Mouse (Mus musculus) hematopoietic stem cell, adult 5-6 weeks (primary cell): ENCODE measurements around the gene 1190005I06Rik. TPM values are rescaled to one million over a fixed set of nuclear protein-coding genes. Genes with fewer than 3 reads are reported as not detected.

Experiments used
- ATAC-seq, 2 experiments: fragments of 125-278 bp in 1 of 2; replicated peaks in 1 of 2; 2 replicates each; pipeline ENCODE4 v1.8.0; 2016 to 2017; ENCODE audit warnings: inconsistent platforms in 2 of 2, mild to moderate bottlenecking in 2 of 2, moderate number of reproducible peaks in 2 of 2, low read depth in 1 of 2, moderate TSS enrichment in 1 of 2; ENCODE audit not compliant: low FRiP score in 2 of 2, poor library complexity in 2 of 2, severe bottlenecking in 2 of 2, insufficient read depth in 1 of 2, low TSS enrichment in 1 of 2
- total RNA-seq: library from RNA; stranded (forward); fragments of 172-1452, 232-1000 nt; gene quantifications from 2 replicates; pipeline ENCODE4 v1.2.3, GENCODE M21; 2017

1190005I06Rik gene
- total RNA-seq, 1 experiment from 2014 or later: not detected

DNA sequence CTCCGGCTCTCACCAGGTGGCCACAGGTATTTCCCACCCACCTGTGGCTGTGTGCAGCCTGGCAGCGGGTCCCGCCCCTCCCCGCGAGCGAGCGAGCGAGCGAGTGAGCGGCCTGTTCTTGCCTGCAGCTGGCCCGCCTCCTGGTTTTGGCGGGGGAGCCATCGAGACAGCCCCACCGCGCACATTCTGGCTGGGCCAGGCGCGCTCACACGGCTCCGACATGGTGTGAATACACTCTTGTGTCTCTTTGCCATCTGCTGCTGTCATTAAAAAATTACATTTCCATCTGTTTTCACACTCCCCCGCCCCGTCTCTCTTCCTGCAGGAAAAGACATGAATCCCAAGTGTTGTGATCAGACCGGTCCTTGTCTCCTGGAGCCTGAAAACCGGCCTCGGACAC lies 48.9 kb downstream of the 1190005I06Rik start:
- ATAC-seq: no peak

- ATAC-seq: peak; percentile 72 to 78
These were observed 51.5 kb downstream of the 1190005I06Rik start for GRCm38 (mm10) chr8:120595963-120596362.

- ATAC-seq: no peak
These were observed 52.9 kb downstream of the 1190005I06Rik start for GRCm38 (mm10) chr8:120594571-120594970.

- ATAC-seq: no peak
These were observed 55.7 kb downstream of the 1190005I06Rik start for GRCm38 (mm10) chr8:120591587-120592292.

DNA sequence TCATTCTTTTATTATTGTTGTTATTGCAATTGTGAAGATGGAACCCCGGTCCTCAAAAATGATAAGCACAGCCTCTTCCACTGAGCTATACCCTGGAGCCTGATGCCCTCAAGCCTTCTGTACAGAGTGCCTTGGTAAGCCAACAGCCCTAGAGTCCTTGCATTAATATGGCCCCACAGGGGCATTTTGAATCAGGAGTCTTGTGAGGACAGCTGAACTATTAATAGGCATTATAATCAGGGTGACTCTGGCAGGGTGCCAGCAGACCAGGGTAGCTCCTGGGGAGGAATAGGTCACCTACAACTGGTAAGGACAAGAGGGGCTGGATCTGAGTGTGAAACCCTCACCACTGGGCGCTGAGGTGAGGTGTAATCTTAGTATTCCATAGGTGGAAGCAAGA lies 57.5 kb downstream of the 1190005I06Rik start:
- ATAC-seq: no peak

- ATAC-seq: peak; percentile 97 to 98
These were observed 58.3 kb downstream of the 1190005I06Rik start, which contains the start of gene Gins2 for GRCm38 (mm10) chr8:120588908-120589771. Gins2 (minus strand) TSS chr8:120589304.

GRCm38 (mm10) chr8:120585521-120585920 lies 61.9 kb downstream of the 1190005I06Rik start:
- no peak for ATAC-seq

DNA sequence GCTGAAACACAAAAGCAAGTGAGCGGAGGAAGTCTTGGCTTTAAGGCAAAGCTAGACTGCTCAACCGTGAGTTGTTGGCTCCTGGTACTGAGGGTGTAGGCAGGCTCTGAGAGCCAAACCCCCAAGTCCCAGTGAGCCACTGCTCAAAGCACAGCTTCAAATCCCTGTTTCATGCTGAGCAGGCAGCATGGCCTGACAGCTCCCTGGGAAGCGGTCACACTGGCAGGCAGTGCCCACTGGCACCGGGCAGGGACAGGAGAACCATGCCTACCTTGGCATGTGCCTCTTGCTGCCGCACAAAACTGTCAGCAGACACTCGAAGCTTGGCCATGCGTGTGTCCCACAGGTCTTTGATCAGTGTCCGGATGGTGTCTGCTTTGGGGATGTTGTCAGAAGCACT lies 65.6 kb downstream of the 1190005I06Rik start:
- no peak for ATAC-seq

GRCm38 (mm10) chr8:120581329-120581728 lies 66.1 kb downstream of the 1190005I06Rik start:
- no peak for ATAC-seq

GRCm38 (mm10) chr8:120580336-120581000 lies 67.0 kb downstream of the 1190005I06Rik start:
- no peak for ATAC-seq

DNA sequence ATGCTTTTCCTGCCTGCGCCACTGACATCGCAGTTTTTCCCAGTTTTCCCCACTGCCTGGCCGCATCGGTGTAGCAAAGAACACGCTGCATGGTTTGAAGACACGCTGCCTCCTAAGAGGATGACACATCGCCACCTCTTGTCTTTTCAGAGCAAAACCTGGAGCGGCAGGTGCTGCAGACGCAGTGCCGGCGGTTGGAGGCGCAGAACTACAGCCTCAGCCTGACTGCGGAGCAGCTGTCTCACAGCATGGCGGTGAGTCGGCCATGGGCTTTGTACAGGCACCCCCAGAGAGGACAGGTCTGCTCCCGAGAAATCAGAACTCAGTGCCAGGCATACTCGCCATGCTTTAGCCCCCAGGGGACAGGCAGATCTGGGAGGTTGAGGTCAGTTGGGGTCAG lies 69.6 kb downstream of the 1190005I06Rik start:
- ATAC-seq: no peak

DNA sequence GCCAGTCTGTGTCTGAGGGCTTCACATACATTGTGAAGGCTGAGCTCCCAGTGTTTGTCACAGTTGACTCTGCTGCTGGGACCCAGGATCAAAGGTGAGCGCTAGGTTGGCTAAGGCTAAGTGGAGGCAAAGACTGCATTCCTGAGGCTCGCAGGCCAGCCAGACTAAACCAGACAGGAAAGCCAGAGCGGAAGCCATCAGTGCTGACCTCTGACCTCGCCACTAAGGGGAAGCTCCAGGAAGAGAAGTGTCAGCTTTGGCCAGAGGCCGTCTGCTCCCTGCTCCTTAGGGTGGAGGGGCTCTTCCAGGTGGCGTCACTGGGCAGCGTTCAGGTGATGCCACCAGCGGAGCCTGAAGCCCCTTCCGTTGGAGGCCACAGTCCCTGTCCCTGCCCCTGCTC lies 71.6 kb downstream of the 1190005I06Rik start:
- no peak for ATAC-seq

GRCm38 (mm10) chr8:120574941-120575340 lies 72.5 kb downstream of the 1190005I06Rik start:
- ATAC-seq: no peak

- no peak for ATAC-seq
These were observed 73.6 kb downstream of the 1190005I06Rik start for GRCm38 (mm10) chr8:120573866-120574265.

GRCm38 (mm10) chr8:120572534-120572933 lies 74.9 kb downstream of the 1190005I06Rik start:
- peak; percentile 43 to 47 for ATAC-seq

DNA sequence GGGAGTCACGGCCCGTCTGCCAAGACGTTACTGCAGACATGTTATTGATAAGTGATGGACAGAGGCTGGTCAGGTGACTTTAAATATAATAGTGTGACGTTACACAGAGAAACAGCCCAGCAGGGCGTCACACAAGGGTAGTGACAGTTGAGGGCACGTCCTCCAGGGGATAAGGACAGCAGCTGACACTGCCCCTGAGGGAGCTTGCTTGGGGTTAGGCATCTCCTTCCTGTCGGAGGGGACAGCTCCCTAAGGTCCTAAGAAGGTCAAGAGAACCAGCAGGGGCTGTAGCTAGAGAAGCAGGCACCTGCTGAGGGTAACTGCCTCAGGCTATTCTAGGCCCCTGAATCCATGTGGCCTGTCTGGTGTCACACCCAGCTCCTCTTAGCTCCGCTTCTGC lies 75.9 kb downstream of the 1190005I06Rik start:
- no peak for ATAC-seq

DNA sequence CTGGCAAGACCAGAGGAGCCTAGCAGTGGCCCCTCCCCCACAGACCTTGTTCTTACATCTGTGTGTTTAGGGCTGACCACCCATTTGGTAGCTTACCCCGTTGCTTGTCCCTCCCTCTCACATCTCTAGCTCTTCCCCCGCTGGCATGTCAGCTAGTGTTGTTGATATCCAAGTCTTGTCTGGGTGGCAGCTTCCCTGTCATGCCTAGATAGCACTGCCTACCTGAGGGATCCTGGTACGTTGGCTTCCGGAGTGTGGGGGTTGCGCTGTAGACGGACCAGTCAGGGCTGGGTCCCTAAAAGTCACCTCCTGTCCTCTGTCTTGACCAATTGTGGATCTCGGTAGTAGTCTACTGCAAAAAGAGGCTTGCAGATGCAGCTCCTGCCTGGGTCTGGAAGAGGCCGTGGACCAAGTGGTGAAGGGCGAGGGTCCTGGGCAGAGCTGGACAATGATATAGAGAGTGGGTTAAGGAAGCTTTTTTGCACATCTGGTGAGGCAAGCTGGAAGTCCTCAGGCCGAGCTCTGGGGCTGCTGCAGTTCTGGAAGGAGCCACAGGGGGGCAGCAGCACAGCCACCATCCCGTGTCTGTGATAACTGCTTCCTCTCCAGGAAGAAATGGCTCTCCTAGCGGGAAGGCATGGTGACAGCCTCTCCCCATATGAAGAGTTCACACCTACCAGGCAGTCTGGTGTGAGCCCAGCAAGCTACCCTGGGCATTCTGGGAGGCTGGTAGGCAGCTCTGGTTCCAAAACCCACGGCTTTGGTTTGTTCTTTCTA lies 77.3 kb downstream of the 1190005I06Rik start:
- ATAC-seq: peak; percentile 27 to 28; a peak in 1 of 4 replicates
